Mouse (Mus musculus) thymus, adult 2 months (tissue): Measurements from ENCODE around the gene Srpk2.

Experiments used
- CTCF ChIP-seq: fragments of 200-500 bp; IDR thresholded peaks from 2 replicates; pipeline ENCODE4 v1.5.1; 2012; ENCODE audit warnings: mild to moderate bottlenecking, control low read depth, low read length, moderate library complexity, borderline replicate concordance; ENCODE audit not compliant: control insufficient read depth, poor library complexity, insufficient read depth; ENCODE audit errors: extremely low read depth
- POLR2A ChIP-seq: fragments of 200-500 bp; IDR thresholded peaks from 2 replicates; pipeline ENCODE4 v1.6.1; 2012; ENCODE audit warnings: mild to moderate bottlenecking, low read length, control low read depth, moderate library complexity; ENCODE audit not compliant: control insufficient read depth, poor library complexity, insufficient read depth; ENCODE audit errors: extremely low read depth

DNA sequence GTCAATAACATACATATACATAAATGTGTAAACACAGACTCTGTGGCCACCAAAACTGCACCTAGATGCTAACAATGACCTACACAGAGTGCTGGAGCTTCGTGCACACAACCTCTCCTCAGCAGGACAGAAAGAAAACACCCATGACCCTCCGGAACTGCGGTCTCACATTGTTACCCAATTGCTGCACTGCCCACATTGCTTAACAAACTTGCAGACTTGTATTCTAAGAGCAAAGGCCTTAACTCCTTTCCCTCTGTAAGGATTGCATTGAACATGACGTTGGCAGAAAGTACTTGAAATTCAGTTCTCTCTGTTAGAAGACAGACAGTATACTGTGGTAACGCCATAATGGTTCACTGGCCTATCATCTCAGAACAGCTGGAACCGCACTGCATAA lies 118.0 kb downstream of the Srpk2 start:
- TF ChIP-seq CTCF = no peak
- no peak for TF ChIP-seq POLR2A
